Mouse (Mus musculus): ENCODE results near the gene Krtap7-1. TPM values are rescaled to one million over a fixed set of nuclear protein-coding genes. Genes with fewer than 3 reads are reported as not detected.

Krtap7-1 gene
- polyA plus RNA-seq (2012; rRNA removed): 0.40 and 0.60 TPM in 2 replicates

GRCm38 (mm10) chr16:89508223-89508622 lies at the start of gene Krtap7-1:
Gene Krtap7-1 (minus strand): TSS chr16:89508323.

GRCm38 (mm10) chr16:89487852-89488251 lies 20.3 kb downstream of the Krtap7-1 start, which contains the start of gene Krtap8-1:
Gene Krtap8-1 (minus strand): TSS chr16:89487952.

Other genes with a start within 250 kb of the Krtap7-1 start
- gene Krtap21-1, start 104.5 kb downstream of the Krtap7-1 start, polyA plus RNA-seq (2012; rRNA removed): not detected in 2 replicates
- not detected in 2 replicates for gene Krtap6-2, start 88.2 kb downstream of the Krtap7-1 start, polyA plus RNA-seq (2012; rRNA removed)
- 0.12 TPM in 1 of 2 replicates, not detected in the other for gene Krtap8-1, start 20.4 kb downstream of the Krtap7-1 start, polyA plus RNA-seq (2012; rRNA removed)
- gene Krtap11-1, start 62.9 kb upstream of the Krtap7-1 start, polyA plus RNA-seq (2012; rRNA removed): not detected in 2 replicates